Mouse (Mus musculus): ENCODE data around the gene Dad1. TPM values are rescaled to one million over a fixed set of nuclear protein-coding genes. Genes with fewer than 3 reads are reported as not detected.

Gene Dad1
- total RNA-seq, 2 experiments from 2014 or later = 135 to 315 TPM

DNA sequence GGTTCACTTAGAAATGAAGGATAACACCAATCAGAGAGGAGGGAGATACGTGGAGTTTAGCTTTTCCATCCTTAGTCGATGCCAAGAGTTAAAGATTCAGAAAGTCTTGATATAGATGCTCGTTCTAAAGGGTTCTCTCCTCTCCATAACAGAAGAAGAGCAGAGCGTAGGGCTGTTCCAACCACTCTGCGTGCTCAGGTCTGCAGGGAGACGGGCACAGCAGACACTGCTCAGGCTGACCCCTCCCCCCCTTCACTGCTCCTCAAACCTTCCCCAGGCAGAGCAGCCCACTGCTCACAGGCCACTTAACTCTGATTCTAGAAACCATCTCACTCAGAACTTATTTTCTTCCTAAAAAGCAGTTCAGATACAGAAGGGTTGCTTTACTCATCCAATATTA is 45.2 kb downstream of the Dad1 start:
- ATAC-seq (replicated peaks; ENCODE audit: poor library complexity) = no peak

DNA sequence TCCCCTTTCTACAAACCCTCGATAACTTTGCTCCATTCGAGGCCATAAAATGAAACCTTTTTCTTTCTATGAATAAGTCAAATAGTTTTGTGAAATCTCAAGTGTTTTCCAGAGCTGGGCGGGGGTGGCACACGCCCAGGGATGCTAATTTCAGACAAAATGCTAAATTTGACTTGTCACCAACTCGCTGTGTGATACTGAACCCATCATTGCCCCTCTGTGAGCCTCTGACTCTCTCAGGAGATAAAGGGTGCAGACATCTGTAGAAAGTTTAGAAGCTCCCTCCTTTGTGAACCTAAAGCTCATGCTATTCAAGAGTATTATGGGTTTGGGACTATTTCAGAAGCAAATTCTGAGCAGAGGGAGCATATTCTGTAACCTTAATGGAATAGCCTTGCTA is 46.0 kb downstream of the Dad1 start:
- ATAC-seq (replicated peaks; ENCODE audit: poor library complexity) = no peak

DNA sequence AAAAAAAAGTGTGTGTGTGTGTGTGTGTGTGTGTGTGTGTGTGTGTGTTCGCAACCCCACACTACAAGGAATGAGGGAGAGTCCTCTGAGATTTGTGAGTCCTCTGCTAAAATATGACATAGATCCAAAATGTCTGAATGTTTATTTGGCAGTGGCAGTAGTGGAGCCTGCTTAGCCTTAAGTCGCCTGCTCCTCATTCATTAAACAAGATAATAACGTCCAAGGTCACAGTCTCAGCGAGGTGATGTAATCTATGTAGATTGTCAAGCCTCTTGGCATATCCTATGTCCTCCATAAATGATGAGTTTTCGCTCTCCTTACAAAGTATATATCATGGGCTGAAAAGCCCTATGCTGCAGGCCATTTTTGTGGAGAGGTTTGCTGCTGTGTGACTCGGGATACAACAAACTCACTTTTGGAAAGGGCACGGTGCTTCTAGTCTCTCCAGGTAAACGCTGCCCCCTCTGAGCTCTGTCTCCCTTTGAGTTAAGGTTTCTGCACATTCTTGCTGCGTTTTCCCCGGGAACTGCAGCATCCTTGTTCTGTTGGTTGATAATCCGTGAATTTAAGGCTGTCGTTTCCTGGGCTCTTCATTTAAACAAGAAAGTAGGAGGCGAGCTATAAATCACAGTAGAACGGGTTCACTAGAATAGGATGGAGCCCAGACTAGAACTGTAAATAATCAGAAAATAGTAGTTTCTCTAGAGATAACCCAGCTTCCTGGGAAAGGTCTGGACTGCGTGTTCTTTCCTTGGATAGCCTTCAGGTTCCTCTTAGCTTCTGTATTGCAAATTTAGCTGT is 47.0 kb downstream of the Dad1 start:
- no peak for ATAC-seq (replicated peaks; ENCODE audit: poor library complexity)

DNA sequence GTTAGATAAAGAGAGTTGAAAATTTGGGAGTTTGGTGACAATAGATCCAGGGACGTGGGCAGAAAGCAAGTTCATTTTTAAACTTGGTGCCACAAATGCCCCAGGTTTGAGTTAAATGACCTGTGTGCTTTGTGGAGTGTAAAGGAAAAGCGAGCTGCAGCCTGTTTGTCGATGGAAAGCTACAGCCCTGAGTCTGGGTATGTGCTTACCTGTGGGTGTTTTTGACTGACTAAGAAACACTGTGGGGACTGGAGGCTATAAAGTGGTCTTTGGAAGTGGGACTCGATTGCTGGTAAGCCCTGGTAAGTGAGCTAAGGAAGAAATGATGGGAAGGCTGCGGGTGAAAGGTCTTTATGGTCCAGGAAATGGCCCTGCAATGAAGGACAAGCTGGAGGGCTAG is 47.6 kb downstream of the Dad1 start:
- ATAC-seq (replicated peaks; ENCODE audit: poor library complexity) = no peak

DNA sequence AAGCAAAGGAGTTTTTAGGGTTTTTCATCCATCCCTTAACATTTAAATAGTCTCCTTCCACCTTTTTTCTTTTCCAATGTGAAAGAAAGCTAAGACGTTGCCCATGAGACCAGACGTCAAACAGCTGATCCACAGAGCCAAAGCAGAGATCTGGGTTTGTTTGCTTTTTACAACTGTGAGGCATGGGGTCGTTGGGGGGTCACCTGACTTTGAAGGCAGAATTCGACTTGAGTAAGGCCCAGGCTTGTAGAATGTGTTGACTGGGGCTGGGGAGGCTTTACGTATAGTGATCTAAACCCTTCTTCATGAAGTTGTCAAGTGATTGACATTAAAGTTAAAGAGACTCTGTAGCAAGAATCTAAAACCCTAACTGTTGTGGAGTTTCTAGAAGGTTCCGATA is 48.0 kb downstream of the Dad1 start:
- ATAC-seq (replicated peaks; ENCODE audit: poor library complexity) = no peak

DNA sequence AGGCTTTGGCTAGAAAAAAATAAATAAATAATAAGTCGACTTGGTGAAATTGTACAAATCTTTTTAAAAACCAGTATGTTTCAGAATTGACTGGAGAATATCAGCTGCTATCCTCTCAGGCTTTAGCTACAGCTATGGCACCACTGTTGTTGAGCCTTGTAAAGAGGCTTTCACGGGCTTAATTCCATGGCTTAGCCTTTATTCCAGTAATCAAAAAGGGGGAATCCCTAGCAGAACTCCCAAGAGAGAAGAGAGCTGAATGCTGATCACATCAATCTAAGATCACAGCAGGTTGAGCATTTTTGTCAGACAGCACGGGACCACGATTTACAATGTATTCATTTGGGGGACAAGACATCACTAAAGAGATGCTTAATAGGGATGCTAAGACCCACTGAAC is 49.1 kb downstream of the Dad1 start:
- ATAC-seq (replicated peaks; ENCODE audit: poor library complexity) = no peak

DNA sequence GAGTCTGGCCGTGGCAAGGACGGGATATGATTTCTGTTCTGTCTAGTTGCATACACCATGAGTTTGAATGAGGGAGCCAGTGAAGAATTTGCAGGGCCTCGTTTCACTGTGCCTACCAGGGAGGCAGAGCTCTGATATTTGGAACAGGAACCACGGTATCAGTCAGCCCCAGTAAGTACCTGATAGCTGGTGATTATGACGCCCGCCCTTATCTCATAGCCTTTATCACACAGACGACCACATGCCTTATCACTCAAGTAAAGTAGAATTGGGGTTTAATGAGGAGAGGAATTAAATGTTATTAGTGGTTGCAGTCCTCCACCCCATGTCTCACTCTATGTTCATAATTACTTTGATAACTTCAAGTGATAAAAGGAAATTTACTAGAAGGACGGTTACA is 49.6 kb downstream of the Dad1 start:
- peak; percentile 92 for ATAC-seq (replicated peaks; ENCODE audit: poor library complexity)

DNA sequence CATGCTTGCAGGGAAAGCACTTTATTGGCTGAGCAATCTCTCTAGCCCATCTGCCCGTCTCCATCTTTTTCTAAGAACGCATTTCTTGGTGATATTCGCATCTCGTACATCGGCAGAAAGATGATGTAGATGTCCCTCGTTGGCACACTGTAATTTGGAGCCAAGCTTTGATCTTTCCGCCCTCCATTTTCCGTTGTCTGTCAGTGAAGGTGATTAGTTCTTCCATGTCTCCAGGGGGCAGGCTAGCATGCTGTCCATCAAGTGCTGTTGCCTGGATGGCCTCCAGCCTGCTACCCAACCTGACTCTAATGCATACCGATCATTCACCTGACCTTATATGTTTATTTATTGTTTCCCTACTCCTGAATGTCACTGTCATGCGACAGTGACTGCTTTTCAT is 50.1 kb downstream of the Dad1 start:
- ATAC-seq (replicated peaks; ENCODE audit: poor library complexity) = no peak

DNA sequence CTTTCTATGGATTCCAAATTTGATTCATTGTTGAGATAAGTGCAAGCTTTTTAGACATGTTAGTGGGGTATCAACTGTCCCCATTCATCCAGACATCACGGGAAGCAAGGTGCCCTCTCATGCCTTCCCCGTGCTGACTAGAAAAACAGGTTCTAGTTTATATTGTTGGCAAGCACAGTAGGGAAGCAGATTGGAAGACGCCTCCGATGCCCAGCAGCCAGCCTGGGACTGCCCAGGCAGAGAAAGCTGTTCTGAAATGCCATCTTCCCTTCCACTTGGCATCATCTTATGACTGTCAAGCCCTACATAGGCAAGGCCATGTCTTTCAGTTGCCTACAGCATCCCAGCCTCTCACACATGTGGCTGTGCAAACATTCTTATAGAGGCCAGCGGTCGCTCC is 50.7 kb downstream of the Dad1 start:
- no peak for ATAC-seq (replicated peaks; ENCODE audit: poor library complexity)

DNA sequence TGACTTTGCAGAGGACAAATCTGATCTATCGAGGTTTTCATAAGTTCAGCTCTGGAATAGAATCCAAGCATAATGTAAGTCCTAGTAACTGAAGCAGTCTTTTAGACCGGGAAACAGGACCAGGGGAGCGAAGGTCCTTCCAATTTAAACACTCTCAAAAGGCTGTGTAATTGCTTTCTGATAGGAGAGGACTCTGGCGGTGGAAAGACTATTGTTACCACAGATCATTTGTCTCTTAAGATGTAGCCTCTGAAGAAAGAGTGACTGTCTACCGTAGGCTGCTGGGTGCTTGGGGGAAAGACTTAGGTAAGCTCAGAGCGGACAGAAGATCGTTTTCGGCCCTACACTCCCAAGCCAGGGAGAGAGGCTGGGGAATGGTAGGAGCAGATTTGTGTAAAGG is 53.5 kb downstream of the Dad1 start:
- ATAC-seq (replicated peaks; ENCODE audit: poor library complexity) = no peak

DNA sequence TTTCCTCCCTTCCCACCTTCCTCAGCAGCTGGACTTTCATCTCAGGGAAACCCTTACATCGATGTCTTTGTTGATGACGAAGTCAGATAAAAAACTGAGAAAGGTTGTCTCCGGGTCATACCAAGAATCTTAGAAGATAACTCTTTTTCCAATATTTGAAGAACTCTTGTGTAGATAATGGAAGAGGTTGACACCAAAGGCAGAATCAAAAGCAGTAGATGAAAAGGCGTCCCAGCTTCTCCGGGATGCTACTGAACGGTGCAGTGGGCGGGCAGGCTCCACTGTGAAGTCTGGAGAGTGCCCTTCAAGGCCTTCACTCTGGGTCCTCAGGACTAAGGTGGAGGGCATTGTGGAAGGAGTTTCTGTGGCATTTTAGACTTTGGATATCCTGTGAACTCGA is 54.2 kb downstream of the Dad1 start:
- ATAC-seq (replicated peaks; ENCODE audit: poor library complexity) = no peak

DNA sequence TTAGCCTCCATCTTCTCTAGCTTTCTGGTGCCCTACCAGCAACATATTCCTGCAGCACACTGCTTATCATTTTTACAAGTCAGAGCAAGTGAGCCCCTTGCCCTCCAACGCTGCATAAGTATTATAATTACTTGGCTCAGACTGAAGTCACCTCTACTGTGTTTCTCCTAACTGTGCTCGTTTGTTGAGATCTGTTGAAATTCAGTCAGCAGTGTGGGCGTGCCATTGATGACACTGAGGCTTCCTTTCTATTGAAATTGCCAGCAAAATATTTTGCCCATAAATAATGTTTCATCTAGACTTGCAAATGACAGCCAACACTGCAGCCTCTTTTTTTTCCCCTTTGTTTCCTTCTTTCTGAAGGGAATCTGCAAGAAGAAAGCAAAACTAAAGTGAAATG is 56.2 kb downstream of the Dad1 start:
- no peak for ATAC-seq (replicated peaks; ENCODE audit: poor library complexity)

DNA sequence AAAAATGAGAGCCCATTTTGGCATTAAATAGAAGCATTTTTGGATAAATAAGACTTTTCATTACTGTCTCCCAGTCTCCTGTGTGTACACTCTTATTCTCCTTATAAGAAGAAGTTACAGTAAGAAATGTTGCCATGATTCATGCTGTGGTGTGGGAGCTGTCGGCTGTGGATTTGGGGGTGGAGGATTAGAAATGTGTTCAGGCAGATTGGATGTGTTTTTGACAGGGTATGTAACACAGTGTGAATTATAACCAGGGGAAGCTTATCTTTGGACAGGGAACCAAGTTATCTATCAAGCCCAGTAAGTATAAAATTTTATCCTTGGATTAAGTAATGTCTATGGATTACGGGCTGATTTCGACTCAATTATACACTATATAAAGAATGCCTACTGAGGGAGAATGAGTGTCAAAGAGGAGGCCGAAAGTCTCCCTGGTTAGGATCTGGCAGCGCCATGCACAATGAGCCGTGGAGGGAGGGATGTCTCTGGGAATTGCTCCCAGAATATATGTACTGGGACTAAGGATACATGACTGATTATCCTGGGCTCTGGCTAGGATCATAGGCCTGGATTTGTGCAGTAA is 58.0 kb downstream of the Dad1 start:
- ATAC-seq (replicated peaks; ENCODE audit: poor library complexity) = no peak

DNA sequence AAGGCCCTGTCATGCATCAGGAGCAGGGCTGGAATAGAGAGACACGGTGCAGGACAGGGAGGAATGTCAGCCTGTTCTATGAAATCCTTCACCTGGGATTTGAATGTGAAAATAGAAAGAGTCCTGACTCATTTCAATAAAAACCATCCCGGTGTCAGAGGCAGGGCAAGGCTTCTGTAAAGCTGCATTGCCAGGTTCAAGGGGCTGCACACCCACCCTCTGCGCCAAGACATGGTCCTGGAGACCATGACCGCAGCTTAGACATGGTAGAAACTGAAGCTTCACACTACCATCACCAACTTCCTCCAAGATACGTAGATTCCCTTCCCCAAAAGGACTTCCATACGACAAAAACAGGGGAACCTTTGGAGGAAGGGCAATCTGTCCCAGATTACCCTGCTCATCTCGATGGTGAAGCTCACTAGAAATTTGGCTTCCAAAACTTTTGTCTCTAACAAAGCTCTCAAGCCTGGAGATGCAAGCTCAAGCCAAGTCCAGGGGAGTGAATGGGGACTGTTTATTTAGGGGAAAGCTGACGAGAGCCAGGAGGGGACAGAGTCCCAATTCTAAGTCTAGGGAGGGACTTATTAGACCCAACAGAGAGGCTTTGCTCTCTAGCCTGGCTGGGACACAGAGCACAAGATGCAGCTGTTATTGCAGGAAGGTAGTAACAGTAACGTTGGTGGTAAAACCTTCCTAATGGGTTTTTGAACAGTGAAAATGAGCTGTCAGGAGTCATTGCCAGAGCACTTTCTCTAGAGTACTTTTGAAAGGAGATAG is 60.4 kb downstream of the Dad1 start:
- ATAC-seq (replicated peaks; ENCODE audit: poor library complexity) = no peak

DNA sequence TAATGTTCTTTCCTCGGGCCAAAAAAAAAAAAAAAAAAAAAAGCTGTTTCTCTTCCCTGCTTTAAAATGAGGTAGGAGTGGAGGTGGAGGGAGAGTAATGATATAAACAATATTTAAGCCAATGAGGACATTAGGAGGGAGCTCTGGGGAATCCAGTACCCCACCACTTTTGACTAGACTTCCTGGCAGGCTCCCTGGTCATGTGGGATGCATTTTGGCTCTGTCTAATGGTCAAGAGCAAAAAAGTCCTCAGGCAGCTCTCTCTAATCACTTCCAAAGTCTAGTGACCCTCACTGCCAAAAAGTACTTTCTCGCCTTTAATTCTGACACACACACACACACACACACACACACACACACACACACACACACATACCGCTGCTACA is 61.4 kb downstream of the Dad1 start:
- ATAC-seq (replicated peaks; ENCODE audit: poor library complexity) = no peak

DNA sequence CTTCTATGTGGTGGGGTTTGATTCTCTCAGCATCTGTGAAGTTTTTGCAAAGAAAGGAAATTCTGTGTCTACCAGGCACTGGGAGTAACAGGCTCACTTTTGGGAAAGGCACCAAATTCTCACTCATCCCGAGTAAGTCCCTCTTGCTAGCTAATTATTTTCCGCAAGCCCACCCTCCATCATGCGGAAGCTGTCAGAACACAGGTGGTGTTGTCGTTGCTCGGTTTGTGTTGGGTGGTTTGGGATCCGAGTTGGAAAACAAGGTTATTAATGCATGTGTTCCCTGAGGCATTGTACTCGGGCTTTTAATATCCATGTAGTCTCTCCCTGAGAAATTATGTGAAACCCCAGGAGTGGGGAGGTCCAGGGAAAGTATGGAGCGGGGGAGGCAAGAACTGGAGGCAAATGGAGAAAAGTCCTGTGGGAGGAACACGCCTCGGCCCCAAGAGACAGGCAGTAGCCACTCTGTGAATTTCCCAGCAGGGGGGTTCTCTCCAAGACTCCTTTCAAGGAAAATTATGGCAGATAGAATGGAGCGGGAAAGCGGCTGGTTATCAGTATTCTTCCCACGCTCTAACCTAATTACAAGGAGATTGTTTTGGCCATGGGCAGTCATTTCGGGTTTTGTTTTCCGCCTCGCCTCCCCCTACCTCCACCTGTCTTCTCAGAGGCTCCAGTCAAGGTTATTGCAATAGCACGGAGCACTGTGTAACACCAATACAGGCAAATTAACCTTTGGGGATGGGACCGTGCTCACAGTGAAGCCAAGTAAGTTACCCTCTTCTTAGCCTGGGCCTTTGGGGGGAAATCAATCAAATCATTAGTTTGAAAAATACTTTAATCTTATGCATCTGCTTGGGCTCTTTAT is 62.1 kb downstream of the Dad1 start:
- ATAC-seq (replicated peaks; ENCODE audit: poor library complexity) = no peak

DNA sequence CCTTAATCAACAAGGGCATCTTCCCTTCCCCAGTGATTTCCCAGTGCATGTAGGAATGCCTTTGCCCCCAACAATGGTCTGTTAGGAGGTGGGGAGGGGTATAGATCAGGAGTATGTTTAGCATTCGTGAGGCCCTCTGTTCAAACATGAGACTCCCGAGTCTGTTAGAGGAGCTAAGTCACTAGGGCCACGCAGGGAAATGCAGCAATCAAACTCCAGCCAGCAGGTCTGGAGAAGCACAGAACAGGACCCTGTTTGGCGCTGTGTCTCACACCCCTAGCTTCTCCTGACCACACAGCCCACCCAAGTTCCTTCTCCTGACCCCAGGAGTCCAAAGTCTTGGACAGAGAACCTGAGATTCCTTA is 62.9 kb downstream of the Dad1 start:
- no peak for ATAC-seq (replicated peaks; ENCODE audit: poor library complexity)

DNA sequence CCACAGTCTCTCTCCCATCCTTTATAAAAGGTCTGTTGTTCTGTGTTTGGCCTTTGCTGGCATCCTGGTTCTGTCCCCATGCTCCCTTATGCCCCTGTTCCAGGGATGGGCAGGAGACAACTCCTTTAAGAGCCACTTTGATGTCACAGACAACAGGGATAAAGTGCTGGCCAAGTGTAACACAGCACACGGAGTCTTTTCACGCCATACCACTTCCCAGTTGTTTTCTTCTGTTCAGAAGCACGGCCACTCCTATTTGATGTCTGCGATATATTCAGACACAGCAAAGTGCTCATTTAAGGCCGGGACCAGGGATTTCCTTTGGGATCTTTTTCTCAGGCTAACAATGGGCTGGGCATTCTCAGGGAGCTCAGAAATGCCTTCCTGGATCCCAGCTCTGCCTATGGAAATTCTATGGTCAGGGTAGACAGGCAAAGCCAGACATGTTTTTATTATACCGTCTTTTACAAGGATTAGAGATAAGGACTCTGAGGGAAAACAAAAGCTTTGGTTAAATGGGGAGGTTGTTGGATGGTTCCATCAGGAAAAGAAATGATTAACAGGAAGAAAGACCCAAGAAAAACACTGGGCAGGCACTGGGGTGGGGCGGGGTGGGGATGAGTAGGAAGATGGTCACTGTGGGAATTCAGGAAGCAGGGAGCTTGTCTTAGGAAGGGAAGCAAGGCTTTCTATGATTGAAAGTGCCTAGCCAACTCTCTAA is 63.4 kb downstream of the Dad1 start:
- no peak for ATAC-seq (replicated peaks; ENCODE audit: poor library complexity)

DNA sequence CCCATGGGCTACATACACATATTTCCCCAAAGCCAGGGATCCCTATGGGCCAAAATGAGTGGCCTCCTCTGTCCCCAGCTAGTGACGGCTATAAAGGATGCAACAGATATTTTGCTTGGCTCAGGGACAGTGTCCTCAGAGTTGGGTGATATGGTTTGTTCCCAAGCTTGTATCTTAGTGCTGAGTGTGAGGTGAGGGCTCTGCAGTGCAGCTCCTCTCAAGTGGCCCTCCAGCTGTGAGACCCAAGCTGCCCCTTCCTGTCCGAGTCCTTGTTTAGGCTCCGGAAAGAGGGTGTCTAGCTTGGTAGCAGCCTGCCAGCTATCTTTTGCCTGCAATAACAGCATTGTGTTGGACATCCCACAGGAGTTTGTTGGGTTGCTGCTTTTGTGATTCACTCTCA is 64.6 kb downstream of the Dad1 start:
- ATAC-seq (replicated peaks; ENCODE audit: poor library complexity) = no peak

DNA sequence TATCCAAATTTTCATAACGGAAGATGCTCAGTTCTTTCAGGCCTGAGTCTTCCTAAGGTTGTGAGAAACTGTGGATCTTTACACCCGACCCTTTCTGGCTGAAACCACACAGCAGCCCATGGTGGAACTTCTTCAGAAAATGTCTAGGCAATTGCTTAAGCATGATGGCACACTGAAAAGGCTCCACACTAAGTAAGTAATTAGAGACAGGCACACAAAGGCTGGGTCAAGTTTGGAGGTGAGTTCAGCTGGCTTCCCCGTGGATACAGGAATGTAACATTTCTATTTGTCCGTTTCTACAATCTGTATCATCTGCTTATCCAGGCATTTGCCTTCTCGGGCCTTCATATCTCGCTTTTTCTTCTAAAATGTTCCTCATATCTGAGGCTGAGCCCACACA is 66.7 kb downstream of the Dad1 start:
- ATAC-seq (replicated peaks; ENCODE audit: poor library complexity) = no peak

All from megakaryocyte progenitor cell, adult 5-6 weeks (primary cell).